Mouse (Mus musculus) E14TG2a.4 (cell line): ENCODE results near the gene Kcnd2.

ENCODE experiments used
- CTCF ChIP-seq: conservative IDR thresholded peaks from 2 replicates; pipeline ENCODE4 v1.5.1; 2014; ENCODE audit warnings: low read length
- POU5F1 ChIP-seq: IDR thresholded peaks from 2 replicates; pipeline ENCODE4 v1.6.1; 2014; ENCODE audit warnings: low read length, borderline replicate concordance

GRCm38 (mm10) chr6:21259031-21259430 is 43.7 kb downstream of the Kcnd2 start:
- TF ChIP-seq CTCF, result no peak
- TF ChIP-seq POU5F1, result no peak
